Mouse (Mus musculus): ENCODE measurements around the gene 9830107B12Rik.

DNA sequence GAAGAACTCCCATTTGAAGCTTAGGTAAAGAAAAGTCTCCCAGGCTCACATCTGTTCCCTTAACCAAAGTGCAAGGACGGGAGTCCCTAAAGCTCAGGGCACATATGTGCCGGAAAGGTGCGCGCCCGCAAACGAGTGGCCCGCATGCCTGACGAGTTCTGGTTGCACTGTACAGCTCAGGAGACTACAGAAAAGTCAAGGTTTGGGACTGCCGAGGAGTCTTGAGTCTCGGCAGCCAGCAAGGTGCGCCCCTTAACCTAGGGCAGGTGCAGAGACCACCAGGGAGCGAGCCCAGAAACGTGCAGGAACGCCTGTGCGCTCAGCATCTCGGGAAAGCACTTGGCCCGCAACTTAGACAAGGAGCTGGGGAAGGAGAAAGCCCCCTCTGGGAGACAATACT lies 49.7 kb downstream of the 9830107B12Rik start:
- TF ChIP-seq CTCF (IDR thresholded peaks at IDR 0.05; ENCODE audit: low read depth) (no peak), EP300 (IDR thresholded peaks at IDR 0.05; ENCODE audit: low read depth) (no peak)
